Mouse (Mus musculus) limb, embryonic 12.5 days (tissue): Measurements from ENCODE around the gene Pik3r1. TPM values are rescaled to one million over a fixed set of nuclear protein-coding genes. Genes with fewer than 3 reads are reported as not detected.

Source experiments
- ATAC-seq: fragments of 200-750 bp; cut with Nextera tagmentation; 2 replicates; pipeline ENCODE4 v1.8.0; 2017; ENCODE audit warnings: low read depth, moderate TSS enrichment; ENCODE audit not compliant: insufficient number of reproducible peaks, insufficient read depth, low FRiP score, low TSS enrichment
- H3K27ac ChIP-seq: fragments of 300-500 bp; sonication (generic); 2 replicates; pipeline ENCODE4 v1.5.1; 2016; ENCODE audit warnings: mild to moderate bottlenecking, moderate library complexity
- H3K27me3 ChIP-seq: fragments of 300-500 bp; sonication (generic); 2 replicates; pipeline ENCODE4 v1.6.1; 2016; ENCODE audit warnings: mild to moderate bottlenecking, moderate library complexity
- H3K36me3 ChIP-seq: fragments of 300-500 bp; sonication (generic); 2 replicates; pipeline ENCODE4 v1.6.1; 2016; ENCODE audit warnings: mild to moderate bottlenecking, moderate library complexity
- H3K4me1 ChIP-seq: fragments of 300-500 bp; sonication (generic); replicated peaks from 2 replicates; pipeline ENCODE4 v1.6.1; 2016
- H3K4me2 ChIP-seq: fragments of 300-500 bp; sonication (generic); 2 replicates; pipeline ENCODE4 v1.6.1; 2016; ENCODE audit warnings: mild to moderate bottlenecking, moderate library complexity
- H3K4me3 ChIP-seq: fragments of 300-500 bp; sonication (generic); replicated peaks from 2 replicates; pipeline ENCODE4 v1.5.1; 2016; ENCODE audit warnings: mild to moderate bottlenecking
- H3K9ac ChIP-seq: fragments of 300-500 bp; sonication (generic); replicated peaks from 2 replicates; pipeline ENCODE4 v1.6.1; 2016; ENCODE audit warnings: mild to moderate bottlenecking, moderate library complexity
- H3K9me3 ChIP-seq: fragments of 300-500 bp; sonication (generic); 2 replicates; pipeline ENCODE4 v1.6.1; 2016; ENCODE audit warnings: mild to moderate bottlenecking, moderate library complexity
- WGBS: fragments of 180-500 bp; shearing (Covaris S2); methylation state at CpG from one replicate; pipeline ENCODE4 v1.1.7; 2016; 5-methylcytosine and 5-hydroxymethylcytosine counted together
- polyA plus RNA-seq: library from polyadenylated mRNA; unstranded; fragments of >200 nt; fragmentation: Nextera tagmentation; extraction: Ambion mirVana; gene quantifications from 2 replicates; pipeline ENCODE4 v1.2.1, GENCODE M21; 2016

Pik3r1 gene
- polyA plus RNA-seq, 1 experiment from 2014 or later, result 20.7 TPM

- Histone ChIP-seq H3K27ac (no peak overlapping the region), H3K4me1 (peaks cover 24% of the 10 kb centered on the region; the same call in 1 of the 2 replicates), H3K9ac (no peak overlapping the region), H3K4me2 (no peak overlapping the region), H3K36me3 (peaks cover 10% of the 10 kb centered on the region; the same call in 1 of the 2 replicates), H3K4me3 (no peak overlapping the region), H3K27me3 (peaks cover 11% of the 10 kb centered on the region; the same call in 1 of the 2 replicates), H3K9me3 (0 out of 2 replicates have a peak, but pooled peaks cover 4% of the 10 kb centered on the region)
- WGBS, result 89% methylated on average over 6 of the region's 6 CpGs
- no peak for ATAC-seq
Measured at GRCm38 (mm10) chr13:101753639-101754038, 14.4 kb downstream of the Pik3r1 start.

GRCm38 (mm10) chr13:101751816-101752215, 16.2 kb downstream of the Pik3r1 start:
- WGBS, result 75% methylated on average over 4 of the region's 4 CpGs
- Histone ChIP-seq H3K27ac (no peak overlapping the region), H3K36me3 (peaks cover 4% of the 10 kb centered on the region; the same call in 1 of the 2 replicates), H3K4me3 (no peak overlapping the region), H3K9me3 (0 out of 2 replicates have a peak, but pooled peaks cover 4% of the 10 kb centered on the region), H3K9ac (no peak overlapping the region), H3K4me2 (no peak overlapping the region), H3K4me1 (0 out of 2 replicates have a peak, but pooled peaks cover 12% of the 10 kb centered on the region), H3K27me3 (peaks cover 5% of the 10 kb centered on the region; the same call in 1 of the 2 replicates)
- no peak for ATAC-seq

GRCm38 (mm10) chr13:101746012-101746595, 21.9 kb downstream of the Pik3r1 start:
- Histone ChIP-seq H3K9ac (no peak overlapping the region), H3K4me2 (no peak overlapping the region), H3K4me1 (no peaks in the 10 kb centered on the region), H3K27ac (no peak overlapping the region), H3K4me3 (no peak overlapping the region), H3K9me3 (no peaks in the 10 kb centered on the region), H3K36me3 (no peaks in the 10 kb centered on the region), H3K27me3 (peaks cover 24% of the 10 kb centered on the region)
- 87% methylated on average over 8 of the region's 8 CpGs for WGBS
- no peak for ATAC-seq

- 71% methylated on average over 5 of the region's 5 CpGs for WGBS
- Histone ChIP-seq H3K4me2 (no peak overlapping the region), H3K27ac (no peak overlapping the region), H3K9ac (no peak overlapping the region), H3K9me3 (no peaks in the 10 kb centered on the region), H3K4me3 (no peak overlapping the region), H3K27me3 (peaks cover 34% of the 10 kb centered on the region), H3K4me1 (no peaks in the 10 kb centered on the region), H3K36me3 (no peaks in the 10 kb centered on the region)
- ATAC-seq, result no peak
Measured at GRCm38 (mm10) chr13:101744943-101745342, 23.1 kb downstream of the Pik3r1 start.

GRCm38 (mm10) chr13:101744053-101744452, 24.0 kb downstream of the Pik3r1 start:
- no peak overlapping the region for H3K9ac ChIP-seq
- 87% methylated on average over 2 of the region's 2 CpGs for WGBS
- H3K27ac ChIP-seq, result no peak overlapping the region
- ATAC-seq, result no peak
- peaks cover 35% of the 10 kb centered on the region for H3K27me3 ChIP-seq
- no peaks in the 10 kb centered on the region for H3K9me3 ChIP-seq
- no peaks in the 10 kb centered on the region for H3K36me3 ChIP-seq
- H3K4me3 ChIP-seq, result no peak overlapping the region
- no peak overlapping the region for H3K4me2 ChIP-seq
- H3K4me1 ChIP-seq, result no peaks in the 10 kb centered on the region

GRCm38 (mm10) chr13:101743247-101743646, 24.8 kb downstream of the Pik3r1 start:
- H3K27ac ChIP-seq, result no peak overlapping the region
- no peak overlapping the region for H3K4me2 ChIP-seq
- no peak for ATAC-seq
- 66% methylated on average over 8 of the region's 8 CpGs for WGBS
- peaks cover 40% of the 10 kb centered on the region for H3K27me3 ChIP-seq
- no peaks in the 10 kb centered on the region for H3K9me3 ChIP-seq
- H3K4me1 ChIP-seq, result no peaks in the 10 kb centered on the region
- no peak overlapping the region for H3K4me3 ChIP-seq
- no peaks in the 10 kb centered on the region for H3K36me3 ChIP-seq
- no peak overlapping the region for H3K9ac ChIP-seq

GRCm38 (mm10) chr13:101742596-101742995, 25.4 kb downstream of the Pik3r1 start:
- Histone ChIP-seq H3K27me3 (peaks cover 41% of the 10 kb centered on the region), H3K36me3 (no peaks in the 10 kb centered on the region), H3K4me2 (no peak overlapping the region), H3K27ac (no peak overlapping the region), H3K9me3 (no peaks in the 10 kb centered on the region), H3K4me1 (peaks cover 1% of the 10 kb centered on the region; the same call in 1 of the 2 replicates), H3K9ac (no peak overlapping the region), H3K4me3 (no peak overlapping the region)
- WGBS, result 55% methylated on average over 6 of the region's 6 CpGs
- no peak for ATAC-seq

GRCm38 (mm10) chr13:101741530-101742309, 26.3 kb downstream of the Pik3r1 start:
- H3K27me3 ChIP-seq, result peaks cover 49% of the 10 kb centered on the region
- H3K36me3 ChIP-seq, result no peaks in the 10 kb centered on the region
- 81% methylated on average over 11 of the region's 11 CpGs for WGBS
- no peak for ATAC-seq
- no peak overlapping the region for H3K9ac ChIP-seq
- no peak overlapping the region for H3K27ac ChIP-seq
- H3K4me1 ChIP-seq, result peaks cover 4% of the 10 kb centered on the region; the same call in 1 of the 2 replicates
- no peak overlapping the region for H3K4me2 ChIP-seq
- no peaks in the 10 kb centered on the region for H3K9me3 ChIP-seq
- no peak overlapping the region for H3K4me3 ChIP-seq

- 74% methylated on average over 4 of the region's 4 CpGs for WGBS
- H3K36me3 ChIP-seq, result no peaks in the 10 kb centered on the region
- H3K4me3 ChIP-seq, result no peak overlapping the region
- no peaks in the 10 kb centered on the region for H3K9me3 ChIP-seq
- no peak overlapping the region for H3K4me2 ChIP-seq
- ATAC-seq, result no peak
- H3K27me3 ChIP-seq, result peaks cover 52% of the 10 kb centered on the region
- H3K9ac ChIP-seq, result no peak overlapping the region
- peaks cover 4% of the 10 kb centered on the region; the same call in 1 of the 2 replicates for H3K4me1 ChIP-seq
- H3K27ac ChIP-seq, result no peak overlapping the region
Measured at GRCm38 (mm10) chr13:101739732-101740381, 28.2 kb downstream of the Pik3r1 start.

GRCm38 (mm10) chr13:101738769-101739168, 29.2 kb downstream of the Pik3r1 start:
- Histone ChIP-seq H3K27ac (no peak overlapping the region), H3K4me3 (no peak overlapping the region), H3K9ac (no peak overlapping the region), H3K36me3 (no peaks in the 10 kb centered on the region), H3K9me3 (no peaks in the 10 kb centered on the region), H3K4me2 (no peak overlapping the region), H3K4me1 (peaks cover 10% of the 10 kb centered on the region), H3K27me3 (peaks cover 61% of the 10 kb centered on the region)
- ATAC-seq, result no peak
- whole genome bisulfite sequencing, result 87% methylated on average over 6 of the region's 6 CpGs
